Mouse (Mus musculus) c-Kit-negative CD71-positive TER-119-positive erythroid progenitor cells, embryonic 14.5 days (primary cell): Measurements from ENCODE around the gene Atxn7l1.

Experiments
- DNase-seq: peaks from one replicate; pipeline ENCODE4 v3.0.0-alpha.2; 2013; ENCODE audit warnings: low read depth, low spot score

The Atxn7l1 gene

DNA sequence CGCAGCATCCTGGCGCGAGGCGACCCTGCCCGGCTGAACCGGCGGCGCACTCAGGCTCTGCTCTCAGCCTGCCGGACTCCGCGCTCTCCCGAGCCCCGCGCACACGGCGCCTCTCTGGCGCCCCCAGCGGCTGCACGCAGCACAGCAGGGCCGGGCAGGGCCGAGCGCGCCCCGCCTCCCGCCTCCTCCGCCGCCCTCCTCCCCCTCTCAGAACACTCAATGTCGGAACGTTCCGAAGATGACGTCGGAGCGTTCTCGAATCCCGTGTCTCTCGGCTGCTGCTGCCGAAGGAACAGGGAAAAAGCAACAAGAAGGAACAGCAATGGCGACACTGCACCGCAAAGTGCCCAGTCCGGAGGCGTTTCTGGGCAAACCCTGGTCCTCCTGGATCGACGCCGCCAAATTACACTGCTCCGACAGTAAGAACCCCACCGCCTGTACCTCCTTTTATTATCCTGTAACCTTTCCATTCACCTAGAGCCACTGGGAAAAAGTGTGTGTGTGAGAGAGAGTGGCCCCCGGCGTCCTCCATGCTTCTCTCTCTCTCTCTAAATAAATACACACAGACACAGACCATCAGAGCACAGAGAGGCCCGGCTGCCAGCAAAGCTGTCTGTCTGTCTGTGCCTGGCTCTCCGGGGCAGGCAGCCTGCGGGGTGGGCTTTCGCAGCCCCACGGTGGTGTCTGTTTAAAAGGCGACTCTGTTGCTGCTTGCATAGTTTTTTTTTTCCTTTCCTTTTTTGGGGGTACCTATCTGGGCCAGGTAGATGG, at the start of gene Atxn7l1:
Atxn7l1 (plus strand) TSS at position 197 of the 771 bp plus-strand sequence.
- peak; percentile 89 for DNase-seq

DNA sequence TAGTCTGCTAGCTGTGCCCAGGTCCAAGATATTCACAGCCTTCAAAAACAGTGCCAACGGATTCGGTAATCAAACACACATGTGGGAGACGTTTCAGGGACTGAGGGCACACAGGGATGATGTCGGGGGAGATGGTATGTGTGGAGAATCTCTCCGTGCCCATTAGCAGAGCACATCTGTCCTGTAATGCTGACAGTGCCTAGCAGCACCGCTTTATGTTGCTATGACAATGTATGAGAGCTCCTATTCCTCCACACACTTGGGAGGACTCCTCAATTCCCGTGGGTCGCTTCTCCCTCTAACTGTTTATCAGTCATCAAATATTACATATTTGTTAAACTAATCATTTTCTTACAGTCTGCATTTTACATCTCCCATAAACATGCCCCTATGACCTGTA, 45.9 kb upstream of the Atxn7l1 start:
- DNase-seq, result no peak

DNA sequence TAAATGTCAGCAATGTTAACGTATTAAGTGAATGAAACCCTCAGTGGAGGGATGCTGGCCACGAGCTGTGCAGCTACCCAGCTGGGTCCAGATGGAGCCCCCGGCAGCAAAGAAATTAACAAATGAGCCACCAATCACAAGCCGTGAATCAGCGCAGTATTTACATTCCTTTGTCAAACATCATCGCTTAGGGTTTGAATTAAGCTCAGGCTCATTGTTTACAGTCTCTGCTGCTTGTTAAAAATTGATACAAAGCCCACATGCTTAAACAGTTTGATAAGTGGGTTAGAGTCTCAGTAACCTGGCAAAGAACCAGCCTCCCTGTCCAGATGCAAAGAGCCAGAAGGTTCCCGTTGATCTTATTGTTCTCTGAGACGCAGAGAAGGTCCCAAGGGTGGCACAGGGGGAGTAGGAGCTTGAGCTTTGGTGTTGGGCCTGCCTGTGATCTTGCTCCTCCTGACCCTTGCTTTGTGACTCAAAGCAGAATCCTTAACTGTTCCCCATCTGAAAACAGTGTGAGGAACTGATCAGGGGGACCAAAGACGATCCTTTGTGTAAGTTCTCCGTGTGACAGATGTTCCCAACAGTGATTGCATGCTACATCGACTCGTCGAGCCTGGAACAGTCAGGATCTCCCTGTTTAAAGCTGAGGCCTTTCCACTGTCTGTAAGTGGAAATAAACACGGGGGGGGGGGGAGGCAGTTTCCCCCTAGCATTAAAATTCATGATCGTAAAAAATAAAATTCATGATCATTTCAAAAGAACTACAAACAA, 45.0 kb upstream of the Atxn7l1 start:
- no peak for DNase-seq

DNA sequence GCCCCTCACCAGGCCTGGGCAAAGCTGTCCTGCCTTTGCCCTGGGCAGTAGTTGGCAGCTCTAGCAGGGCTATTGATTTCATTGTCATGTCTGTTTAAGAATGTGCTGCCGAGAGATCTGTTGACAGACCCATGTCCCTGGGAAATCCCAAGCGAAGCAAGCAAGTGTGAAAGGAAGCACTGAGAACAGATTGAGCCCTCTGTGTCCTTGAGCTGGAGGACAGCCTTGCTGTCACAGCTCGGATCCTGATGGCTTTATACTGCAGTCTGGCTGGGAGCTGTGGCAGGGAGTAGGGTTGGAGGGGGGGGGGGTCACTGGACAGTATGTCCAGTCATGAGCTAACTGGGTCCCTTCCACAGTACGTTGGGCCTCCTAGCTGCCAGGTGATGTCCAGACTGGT, 41.8 kb upstream of the Atxn7l1 start:
- DNase-seq, result no peak

DNA sequence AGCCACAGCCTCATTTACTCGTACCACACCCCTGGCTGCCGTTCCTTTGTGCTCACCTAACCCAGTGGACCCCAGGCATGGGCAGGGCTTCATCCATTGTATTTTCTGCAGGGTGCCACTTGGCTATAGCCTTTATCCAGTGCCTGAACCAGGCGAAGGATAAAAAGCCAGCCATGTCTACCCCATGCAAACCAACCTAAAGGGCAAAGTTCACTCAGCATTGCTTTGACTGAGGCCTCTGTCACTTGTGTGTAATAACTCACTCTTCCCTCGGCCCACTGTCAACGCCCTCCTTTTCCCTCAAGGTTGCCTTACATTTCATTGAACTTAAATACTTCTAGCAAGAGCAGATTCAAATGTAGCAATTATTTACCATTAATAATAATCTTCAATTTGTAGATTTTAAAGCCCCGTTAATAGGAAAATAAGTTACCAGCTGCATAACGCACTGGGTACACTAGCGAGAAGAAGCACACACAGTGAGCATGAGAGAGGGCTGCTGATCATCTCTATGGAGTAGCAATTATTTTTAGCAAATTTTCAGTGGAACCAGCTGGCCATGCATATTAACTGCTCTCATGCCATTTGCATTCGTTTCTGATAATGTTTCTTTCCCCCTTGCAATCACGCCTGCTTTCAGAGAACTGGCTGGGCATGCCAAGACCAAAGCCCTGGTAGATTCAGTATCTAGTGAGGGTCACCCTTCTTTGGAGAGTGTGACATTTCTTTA, 40.9 kb upstream of the Atxn7l1 start:
- DNase-seq, result no peak

DNA sequence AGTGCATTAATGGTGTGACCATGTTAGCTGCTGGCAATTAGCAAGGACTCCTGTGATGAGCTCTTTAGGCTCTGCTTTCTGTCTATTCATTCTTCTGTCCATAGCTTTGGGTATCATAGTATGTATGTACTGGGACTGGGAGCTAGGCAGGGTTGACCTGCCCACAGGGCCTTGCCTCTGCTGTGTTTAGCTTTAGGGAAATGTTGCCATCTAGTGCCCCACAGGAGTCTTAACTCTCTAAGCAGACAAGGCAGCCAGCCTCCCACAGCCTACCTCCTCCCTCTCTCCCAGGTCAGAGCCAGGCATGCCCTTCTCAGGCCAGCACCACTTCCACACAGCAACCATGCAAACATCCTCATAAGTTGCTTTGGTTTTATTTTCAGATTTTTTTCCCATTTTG, 38.0 kb upstream of the Atxn7l1 start:
- no peak for DNase-seq

DNA sequence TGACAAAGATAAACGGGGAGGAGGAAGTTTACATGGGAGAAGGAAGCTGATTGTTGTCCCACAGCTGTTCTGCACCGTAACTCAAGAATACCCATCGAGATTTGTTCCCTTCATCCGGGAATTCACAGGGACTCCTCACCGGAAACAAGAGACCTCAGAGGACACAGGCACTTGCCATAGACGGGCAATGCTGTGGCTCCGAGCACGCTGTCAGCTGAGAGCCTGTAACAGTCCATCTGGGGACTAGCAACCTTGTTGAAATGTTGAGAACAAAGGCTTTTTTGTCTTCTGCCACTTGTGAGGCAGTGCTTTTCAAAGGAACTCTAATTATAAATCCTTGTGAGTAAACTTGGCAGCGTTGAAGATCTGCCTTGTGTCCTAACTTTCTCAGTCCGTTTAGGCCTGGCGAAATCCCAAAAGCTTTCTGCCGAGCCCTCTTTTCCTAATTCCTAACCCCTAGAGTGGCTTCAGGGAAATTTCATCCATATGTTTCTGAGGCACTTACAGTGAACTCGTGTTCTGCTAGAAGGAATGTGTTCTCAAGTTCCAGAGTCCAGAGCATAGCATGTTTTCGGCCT, 36.5 kb upstream of the Atxn7l1 start:
- DNase-seq, result no peak

DNA sequence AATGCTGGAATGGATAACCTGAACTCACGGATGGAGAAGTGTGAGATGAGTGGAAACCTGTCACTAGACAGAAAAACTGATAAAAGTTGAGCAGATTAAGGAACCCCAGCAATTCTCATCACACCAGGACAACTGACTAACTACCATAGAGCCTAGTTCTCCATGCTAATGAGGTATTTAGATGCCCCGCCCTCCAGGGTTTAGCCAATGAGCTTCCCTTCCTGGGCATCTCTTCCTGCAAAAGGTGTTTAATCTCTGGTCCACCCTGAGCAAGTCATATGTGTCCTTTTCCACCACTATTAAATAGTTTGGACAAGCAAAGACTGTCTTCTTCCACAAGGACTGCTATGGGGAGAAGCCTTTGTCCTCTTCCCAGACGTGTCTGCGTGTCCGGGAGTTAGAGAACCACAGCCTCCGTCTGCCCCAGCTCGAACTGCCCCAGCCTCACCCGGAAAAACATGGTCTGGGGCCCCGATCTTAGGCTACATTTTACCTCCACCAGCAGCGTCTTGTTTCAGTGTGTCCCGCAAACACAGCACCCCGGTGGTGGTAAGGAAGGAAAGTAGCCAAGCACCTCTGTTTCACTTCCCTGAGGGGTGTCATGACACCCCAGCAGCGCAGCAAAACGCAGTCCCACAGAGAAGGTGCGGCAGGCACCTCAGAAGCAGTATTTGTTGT, 28.7 kb upstream of the Atxn7l1 start:
- DNase-seq, result no peak

DNA sequence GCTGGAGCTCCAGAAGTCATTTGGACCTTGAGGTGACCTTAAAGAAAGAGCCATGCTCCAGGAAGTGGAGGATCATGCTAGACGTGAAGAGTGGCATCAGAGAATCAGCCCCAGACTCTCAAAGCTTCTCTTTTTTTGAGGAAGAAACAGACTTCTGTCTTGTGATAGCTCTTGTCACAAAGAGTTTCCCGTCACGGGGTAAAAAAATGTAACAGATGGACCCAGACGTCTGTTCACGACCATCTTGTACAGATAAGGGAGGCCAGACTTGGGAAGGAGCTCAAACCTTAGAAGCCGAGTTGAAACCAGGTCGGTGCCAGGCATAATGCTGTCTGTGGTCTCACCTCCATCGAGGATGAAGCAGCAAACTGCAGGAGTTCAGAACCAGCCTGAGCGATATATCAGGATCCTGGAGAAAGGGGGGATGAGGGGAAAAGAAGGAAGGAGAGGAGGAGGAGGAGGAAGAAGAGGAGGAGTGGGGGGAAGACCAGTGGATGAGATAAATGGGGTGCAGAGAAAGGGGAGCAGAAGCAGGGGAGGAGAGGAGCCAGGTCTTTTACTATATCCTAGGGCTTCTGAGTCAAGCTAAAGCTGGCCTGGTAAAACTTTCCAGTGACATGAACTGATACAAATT, 21.8 kb upstream of the Atxn7l1 start:
- DNase-seq, result no peak

DNA sequence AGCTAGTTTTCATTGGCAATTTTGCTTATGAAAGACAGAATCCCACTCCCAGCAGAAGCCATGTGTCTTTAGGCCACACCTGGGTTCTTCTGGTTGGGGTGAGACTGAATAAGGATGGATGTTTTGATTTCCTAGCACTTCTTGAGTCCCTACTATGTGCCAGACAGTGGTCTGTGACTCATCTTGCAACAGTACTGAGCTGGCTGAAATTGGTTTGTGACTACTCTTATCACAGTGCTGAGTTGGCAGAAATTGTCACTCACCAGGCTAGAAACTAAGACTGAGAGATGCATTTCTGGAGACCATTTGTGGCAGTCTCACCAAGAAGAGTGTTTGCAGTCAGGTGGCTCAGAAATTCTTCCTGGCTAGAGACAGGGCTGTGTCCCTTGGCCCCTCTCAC, 21.2 kb upstream of the Atxn7l1 start:
- DNase-seq, result no peak

DNA sequence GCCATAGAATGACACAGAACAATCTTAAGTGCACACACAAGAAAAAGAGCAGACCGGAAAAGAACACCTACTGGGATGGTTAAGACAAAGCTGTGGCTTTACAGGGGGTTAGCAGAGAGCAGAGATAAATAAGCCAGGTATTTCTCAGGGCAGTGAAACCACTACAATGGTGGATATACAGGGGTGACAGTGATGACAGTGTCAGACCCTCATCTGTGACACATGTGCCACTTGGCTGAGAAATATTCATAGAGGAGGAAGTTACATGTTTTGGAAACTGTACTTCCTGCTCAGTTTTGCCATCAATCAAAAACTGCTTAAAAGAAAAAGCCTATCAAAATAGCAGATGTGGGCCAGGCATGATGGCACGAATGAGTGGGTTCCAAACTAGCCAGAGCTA, 19.4 kb upstream of the Atxn7l1 start:
- DNase-seq, result no peak

DNA sequence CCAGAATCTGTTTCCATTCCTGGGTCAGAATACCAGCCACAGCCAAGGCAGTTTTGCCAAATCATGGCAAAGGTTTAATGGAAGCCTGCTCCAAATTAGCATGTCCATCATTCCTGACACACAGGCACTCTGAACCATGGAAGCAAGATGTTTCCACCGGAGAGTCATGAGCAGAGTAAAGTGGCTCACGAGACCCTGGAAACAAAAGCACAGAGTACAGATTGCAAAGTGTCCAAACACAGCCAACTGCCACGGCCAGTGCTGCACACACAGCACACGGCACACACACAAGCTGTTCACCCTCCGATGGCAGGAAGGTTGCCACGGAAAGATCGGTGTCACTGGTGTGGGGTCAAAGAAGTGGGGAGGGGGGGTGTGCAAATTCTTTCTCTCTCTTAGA, 18.8 kb upstream of the Atxn7l1 start:
- DNase-seq, result no peak

DNA sequence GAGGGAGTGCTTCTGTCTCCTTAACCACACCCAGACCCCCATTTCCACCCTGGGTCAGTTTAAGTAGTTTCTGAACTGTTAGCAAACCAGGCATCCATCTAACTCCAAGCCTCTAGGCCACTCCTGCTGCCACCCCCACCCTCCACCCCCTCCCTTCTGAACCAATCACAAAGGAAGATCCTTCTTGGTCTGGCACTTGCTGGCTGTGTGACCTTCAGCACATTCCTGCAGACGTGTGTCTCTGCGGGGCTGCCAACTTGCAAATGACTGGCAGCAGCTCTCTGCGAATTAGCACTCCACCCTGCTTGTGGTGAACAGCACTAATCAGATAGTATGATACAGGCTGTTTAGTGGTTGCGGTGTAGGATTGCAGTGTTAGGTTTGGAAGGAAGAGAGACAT, 18.1 kb upstream of the Atxn7l1 start:
- DNase-seq, result no peak

DNA sequence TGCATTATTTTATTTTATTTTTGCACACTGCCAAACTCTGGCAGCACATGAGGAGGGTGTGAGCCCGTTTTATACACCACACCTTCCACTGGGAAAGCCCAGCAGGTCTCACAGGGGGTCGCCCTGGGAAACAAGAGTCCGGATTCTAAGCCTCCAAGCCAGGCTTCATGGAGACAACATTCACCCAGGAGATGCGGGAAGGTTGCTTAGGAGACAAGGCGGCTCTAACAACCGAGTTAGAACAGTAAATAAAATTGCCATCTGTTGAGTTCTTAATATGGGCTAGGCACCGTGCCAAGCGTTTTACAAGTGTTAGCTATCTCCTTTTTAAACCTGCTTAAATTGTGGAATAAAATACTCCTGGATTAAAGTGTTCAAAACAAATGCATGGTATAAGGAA, 17.1 kb upstream of the Atxn7l1 start:
- no peak for DNase-seq

DNA sequence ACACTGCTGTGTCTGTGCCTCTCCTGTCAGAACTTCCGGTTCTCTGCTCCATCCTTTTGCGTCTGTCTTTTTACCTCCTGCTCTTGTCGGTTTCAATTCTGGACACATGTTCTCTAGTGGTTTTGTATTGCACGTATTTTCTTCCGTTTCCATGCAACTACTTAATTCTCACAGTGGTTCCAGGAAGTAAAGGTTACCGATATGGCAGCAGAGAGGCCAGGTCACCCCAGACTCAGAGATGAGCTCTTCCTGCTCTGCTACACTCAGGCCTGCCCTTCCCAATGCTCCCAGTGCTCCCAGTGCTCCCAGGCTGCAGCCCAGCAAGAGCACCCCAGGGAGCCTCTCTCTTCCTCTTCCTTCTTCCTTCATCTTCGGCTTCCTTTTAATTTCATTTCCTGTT, 15.7 kb upstream of the Atxn7l1 start:
- DNase-seq, result no peak

DNA sequence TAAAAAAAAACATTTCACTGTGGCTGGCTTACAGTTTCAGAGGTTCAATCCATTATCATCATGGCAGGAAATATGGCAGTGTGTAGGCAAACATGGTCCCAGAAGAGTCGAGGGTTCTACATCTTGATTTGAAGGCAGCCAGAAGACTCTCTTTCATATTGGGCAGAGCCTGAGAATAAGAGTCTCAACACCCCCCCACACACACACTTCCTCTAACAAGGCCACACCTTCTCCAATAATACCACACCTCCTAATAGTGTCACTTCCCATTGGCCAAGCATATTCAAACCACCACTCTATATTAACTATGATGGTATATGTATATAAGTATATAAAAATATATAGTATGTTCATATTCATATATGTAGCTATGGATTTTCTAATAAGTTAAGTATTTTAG, 9.6 kb upstream of the Atxn7l1 start:
- DNase-seq, result no peak

DNA sequence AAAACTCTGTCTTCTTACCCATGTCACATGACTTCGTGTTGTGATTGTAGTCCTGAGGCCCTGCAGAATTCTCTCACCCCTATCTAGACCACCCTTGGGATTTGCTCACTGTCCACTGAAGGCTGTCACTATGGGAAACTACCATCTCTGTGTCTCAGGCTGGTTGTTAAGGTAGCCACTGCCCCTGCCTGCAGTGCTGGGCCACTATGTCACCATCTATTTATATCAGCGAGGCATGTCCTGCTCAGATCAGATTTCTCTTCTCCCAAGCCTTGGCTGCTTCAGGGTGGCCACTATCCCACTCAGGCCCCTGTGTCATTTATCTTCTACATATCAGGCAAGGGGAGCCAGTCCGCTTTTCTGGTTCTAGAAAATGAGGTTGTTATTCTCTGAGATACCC, 8.4 kb upstream of the Atxn7l1 start:
- no peak for DNase-seq

DNA sequence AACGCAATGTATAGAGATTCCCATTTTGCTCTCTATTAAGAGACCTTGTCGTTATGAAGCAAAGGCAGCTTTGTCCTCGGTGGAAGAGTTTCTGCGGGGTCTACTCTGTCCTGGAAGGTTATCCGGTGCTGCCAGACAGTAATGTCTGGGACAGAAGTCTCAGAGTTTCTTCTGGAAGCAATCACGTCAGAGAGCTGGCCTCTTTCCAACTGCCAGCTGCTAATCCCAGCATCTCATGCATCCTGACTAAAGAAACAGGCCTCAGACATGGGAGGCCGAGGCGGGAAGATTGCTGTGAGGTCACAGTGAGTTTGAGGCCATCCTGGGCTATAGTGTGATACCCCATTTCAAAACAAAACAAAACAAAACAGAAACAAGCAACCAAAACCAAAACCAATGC, 3.0 kb upstream of the Atxn7l1 start:
- no peak for DNase-seq

DNA sequence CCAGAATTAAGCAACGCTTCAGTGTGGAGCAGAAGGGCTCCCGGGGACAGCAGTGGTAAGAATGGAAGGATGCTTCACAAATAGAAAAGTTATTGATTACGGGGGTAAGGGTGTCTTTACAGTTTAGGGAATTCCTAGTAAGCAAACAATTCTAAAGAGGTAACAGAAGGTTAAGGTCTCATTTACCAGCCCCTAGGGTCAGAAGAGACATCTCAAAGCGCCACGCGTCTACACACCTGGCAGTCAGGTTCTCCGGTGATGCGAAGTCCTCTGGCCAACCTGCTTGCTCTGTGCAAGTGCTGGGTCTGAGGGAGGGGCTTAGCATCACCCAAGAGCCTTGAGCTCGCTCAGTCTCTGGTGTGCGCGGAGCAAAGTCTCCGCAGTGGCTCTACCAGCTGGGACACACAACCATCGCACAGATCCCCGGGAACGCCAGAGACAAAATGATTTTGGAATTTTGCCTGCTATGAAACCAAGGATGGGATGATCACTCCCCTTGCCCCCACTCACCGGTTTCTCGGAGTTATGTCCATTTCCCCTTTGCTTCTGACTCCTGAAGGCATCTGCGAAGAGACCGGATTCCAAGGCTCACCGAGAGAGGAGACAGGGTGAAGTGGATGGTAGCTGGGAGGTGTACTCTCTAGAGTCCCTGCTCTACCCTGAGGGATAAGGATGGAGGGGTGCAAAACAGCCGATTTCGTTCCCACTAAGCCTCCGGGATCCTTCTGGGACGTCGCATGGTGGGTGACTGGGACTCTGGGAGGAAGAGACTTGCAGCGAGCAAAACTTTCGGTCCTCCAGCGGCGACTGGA, 665 bp upstream of the Atxn7l1 start:
- no peak for DNase-seq

DNA sequence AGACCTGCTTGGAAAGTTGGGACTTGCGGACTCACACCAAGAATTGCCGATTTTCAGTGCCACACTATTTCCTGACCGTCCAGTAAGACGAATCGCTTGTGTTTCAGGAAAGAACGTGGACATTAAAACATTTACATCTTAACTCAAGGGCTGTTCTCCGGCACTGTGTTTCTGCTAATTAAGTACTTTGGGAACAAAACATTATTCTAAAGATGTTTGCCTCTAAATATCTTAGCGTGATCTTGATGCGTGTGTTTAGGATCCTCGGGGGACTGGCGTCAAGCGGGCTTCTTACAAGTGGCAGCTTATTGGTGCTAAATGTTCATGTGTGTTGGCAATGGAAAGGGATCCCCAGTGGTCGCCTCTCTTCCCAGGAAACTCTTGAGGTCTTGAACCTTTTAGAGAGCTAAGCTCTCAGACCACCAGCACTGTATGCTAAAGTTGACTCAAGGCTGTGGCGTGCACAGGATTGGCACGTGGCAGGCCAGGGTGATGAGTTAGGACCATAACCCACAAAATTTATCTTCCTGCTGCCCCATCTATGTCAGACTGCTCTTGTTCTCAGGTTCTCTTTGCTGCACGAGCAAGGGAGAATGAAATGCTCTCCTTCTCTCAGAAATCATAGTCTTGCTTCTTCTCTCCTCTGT, 2.2 kb downstream of the Atxn7l1 start:
- no peak for DNase-seq
